Mouse (Mus musculus) leukemia stem cell, adult 10-12 weeks (primary cell): ENCODE results near the gene Dolk. TPM values are rescaled to one million over a fixed set of nuclear protein-coding genes. Genes with fewer than 3 reads are reported as not detected.

ENCODE experiments used
- polyA plus RNA-seq: library from polyadenylated mRNA; stranded (reverse); fragments of >175 nt; gene quantifications from 2 replicates; pipeline ENCODE4 v1.2.3, GENCODE M21; 2012; ENCODE audit warnings: low replicate concordance

Dolk gene
- 3.2 and 10.1 TPM in 2 replicates for polyA plus RNA-seq

DNA sequence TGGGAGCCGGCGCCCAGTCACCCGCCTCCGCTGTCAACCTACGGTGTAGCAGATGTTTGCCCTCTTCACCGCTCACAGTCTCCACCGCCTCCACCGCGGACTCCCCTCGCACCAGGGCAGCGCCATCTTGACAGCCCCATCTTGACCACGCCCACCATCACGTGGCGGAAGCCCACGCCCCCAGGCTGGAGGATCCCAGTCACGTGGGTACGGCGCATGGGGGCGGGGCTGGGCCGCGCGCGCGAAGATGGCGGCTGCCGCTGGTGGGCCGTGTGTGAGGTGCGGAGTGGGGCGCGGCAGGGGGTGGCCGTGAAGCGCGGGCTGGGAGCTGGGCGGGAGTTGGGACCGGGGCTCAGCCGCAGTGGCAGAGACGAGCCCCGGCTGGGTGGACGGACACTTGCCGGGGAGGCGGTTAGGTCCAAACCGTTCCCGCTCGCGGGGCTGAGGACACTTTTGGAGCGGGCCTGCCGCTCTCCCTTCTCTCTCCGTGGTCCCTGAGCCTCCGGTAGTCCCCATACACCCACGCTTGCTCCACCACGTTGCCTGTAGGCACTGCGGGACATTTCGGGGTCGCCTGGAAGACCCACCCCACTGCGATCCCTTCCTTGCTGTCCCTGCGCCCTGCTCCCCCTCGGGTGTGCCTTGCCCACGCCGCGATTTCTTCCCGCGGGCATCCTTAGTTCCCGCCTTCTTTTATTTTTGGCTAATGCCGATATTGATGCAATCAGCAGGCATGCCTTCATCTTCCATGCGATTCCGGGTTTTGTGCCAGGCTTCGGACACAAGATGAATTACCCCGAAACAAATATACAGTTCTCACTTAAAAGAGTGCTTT, at the start of gene Dolk, which contains the start of gene Nup188:
TSS of gene Dolk (minus strand) at position 143 of the 835 bp plus-strand sequence.
TSS of gene Nup188 (plus strand) at position 206 of the 835 bp plus-strand sequence.

DNA sequence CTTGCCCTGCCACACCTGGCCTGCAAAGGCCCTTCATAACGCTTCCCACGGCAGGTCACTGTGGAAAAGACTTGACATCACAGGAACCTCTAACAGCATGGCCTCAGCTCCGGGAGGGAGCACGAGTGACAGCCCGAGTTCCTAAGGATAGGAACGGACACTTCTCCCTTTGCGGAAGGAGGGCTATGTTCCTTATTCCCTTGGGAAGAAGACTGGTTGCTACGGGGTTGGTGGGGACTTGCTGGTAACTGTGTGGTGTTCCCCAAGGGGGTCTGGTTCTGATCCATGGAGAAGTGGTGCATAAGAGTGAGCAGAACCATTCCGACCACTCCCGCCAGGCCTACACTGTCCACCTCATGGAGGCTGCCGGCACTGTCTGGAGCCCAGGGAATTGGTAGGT, 5.4 kb downstream of the Dolk start, which contains the start of gene Gm28038:
TSS of gene Gm28038 (plus strand) at position 301 of the 400 bp plus-strand sequence.

DNA sequence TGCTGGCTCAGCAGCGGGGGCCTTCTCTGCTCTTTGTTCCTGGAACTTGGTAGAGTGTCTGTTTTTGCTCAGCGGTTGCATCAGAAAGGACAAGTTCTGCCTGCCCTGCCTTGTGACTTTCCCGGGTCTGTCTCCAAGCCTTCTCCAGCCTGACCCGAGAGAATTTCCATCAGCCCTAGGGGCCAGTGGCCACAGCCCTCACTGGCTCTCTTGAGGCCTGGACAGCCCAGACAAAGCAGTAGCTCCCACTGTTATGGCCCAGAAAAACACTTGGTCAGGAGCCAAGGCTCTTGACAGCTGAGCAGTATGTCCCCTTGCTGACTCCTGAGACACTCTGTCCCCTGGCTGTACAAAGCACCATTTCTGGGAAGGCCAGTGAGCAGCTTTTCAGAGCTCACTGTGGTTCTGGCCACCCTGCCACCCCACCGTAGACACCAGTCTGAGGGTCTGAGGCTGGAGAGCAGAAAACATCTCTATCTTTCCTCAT, 20.3 kb downstream of the Dolk start, which contains the start of gene Phyhd1:
TSS of gene Phyhd1 (plus strand) at position 437 of the 487 bp plus-strand sequence.

DNA sequence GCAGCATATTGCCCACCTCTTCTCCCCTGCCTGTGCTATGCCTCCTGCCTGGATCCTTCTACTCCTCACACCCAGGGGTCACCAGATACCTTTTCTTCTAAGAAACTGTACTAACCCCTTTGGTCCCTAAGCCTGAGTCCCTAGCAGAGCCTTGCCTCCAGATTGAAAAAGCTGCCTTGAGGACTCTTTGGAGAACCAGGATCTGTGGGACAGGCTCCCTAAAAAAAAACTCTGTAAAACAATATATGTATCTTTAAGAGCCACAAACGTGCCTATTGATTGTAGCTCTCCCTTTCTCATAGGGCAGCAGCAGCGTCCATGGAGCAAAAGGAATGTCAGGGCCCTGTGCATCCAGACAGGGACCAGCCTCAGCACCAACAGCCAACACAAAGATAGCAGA, 45.9 kb downstream of the Dolk start, which contains the start of gene Gm28035:
TSS of gene Gm28035 (plus strand) at position 301 of the 400 bp plus-strand sequence.

DNA sequence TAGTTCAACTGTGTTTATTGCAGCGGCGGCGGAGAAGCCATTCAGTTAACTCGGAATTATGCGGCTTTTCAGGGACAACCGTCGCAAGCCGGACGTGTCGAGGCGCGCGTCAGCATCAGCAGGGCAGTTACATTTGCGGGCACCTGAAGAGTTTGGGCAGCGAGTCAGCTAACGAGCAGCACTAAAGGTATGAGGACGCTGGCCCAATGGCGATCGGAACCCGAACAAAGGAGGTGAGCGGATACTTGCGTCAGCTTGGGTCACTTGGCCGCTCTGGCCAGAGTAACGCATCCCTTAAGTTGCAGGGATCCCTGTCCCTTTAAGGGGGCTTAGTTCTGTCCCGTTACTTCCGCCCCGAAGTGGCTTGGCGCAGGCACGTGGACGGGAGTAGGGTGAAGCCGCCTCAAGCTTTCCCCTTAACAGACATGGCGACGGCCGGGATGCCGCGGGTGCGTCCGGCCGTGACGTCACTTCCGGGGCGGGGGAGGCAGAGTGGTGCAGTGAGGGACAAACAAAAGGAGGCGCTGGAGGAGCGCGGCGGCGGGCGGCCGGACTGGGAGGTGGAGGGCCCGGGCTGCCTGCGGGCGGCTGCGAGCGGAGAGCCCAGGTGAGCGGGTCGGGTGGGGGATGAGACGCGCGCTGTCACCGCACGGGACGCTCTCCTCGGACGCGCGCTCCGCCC, 48.8 kb downstream of the Dolk start, which contains the start of gene Lrrc8a:
TSS of gene Lrrc8a (plus strand) at position 517 of the 682 bp plus-strand sequence.

Other genes starting within 250 kb of the Dolk start
- 15.7 and 34.5 TPM in 2 replicates for gene Wdr34, start 237.5 kb downstream of the Dolk start, polyA plus RNA-seq
- 296 and 346 TPM in 2 replicates for gene Set, start 229.0 kb downstream of the Dolk start, polyA plus RNA-seq
- gene Pkn3, start 208.7 kb downstream of the Dolk start, polyA plus RNA-seq = 6.7 and 9.1 TPM in 2 replicates
- gene Zdhhc12, start 192.7 kb downstream of the Dolk start, polyA plus RNA-seq = 14.6 and 43.7 TPM in 2 replicates
- gene Zer1, start 161.7 kb downstream of the Dolk start, polyA plus RNA-seq = 7.1 and 21.2 TPM in 2 replicates
- gene Tbc1d13, start 152.6 kb downstream of the Dolk start, polyA plus RNA-seq = 17.0 and 31.5 TPM in 2 replicates
- 23.2 and 24.5 TPM in 2 replicates for gene Endog, start 114.8 kb downstream of the Dolk start, polyA plus RNA-seq
- gene Spout1, start 107.9 kb downstream of the Dolk start, polyA plus RNA-seq = 30.2 and 41.2 TPM in 2 replicates
- 2.2 and 14.6 TPM in 2 replicates for gene Kyat1, start 80.5 kb downstream of the Dolk start, polyA plus RNA-seq
- 6.1 and 9.8 TPM in 2 replicates for gene Lrrc8a, start 48.6 kb downstream of the Dolk start, polyA plus RNA-seq
- gene Gm28035, start 45.8 kb downstream of the Dolk start, polyA plus RNA-seq = 1.7 and 3.0 TPM in 2 replicates
- 3.2 and 7.0 TPM in 2 replicates for gene Phyhd1, start 20.1 kb downstream of the Dolk start, polyA plus RNA-seq
- not detected in 2 replicates for gene Gm28038, start 5.3 kb downstream of the Dolk start, polyA plus RNA-seq
- gene Nup188, start 63 bp upstream of the Dolk start, polyA plus RNA-seq = 95.1 and 191 TPM in 2 replicates
- gene Sh3glb2, start 73.0 kb upstream of the Dolk start, polyA plus RNA-seq = 47.2 and 50.4 TPM in 2 replicates
- gene Miga2, start 77.9 kb upstream of the Dolk start, polyA plus RNA-seq = 17.5 and 19.1 TPM in 2 replicates
- gene Dolpp1, start 105.9 kb upstream of the Dolk start, polyA plus RNA-seq = 30.4 and 38.1 TPM in 2 replicates
- gene Crat, start 129.5 kb upstream of the Dolk start, polyA plus RNA-seq = 92.1 and 105 TPM in 2 replicates
- gene Ptpa, start 129.7 kb upstream of the Dolk start, polyA plus RNA-seq = 631 and 1,491 TPM in 2 replicates
- gene Ier5l, start 187.9 kb upstream of the Dolk start, polyA plus RNA-seq = 3.4 and 5.1 TPM in 2 replicates